Mouse (Mus musculus): Measurements from ENCODE around the gene Dgkd.
A peak's percentile ranks its signal among the peaks of the same experiment; 100 is the strongest.

The Dgkd gene

GRCm38 (mm10) chr1:87849278-87849677 is 3.8 kb upstream of the Dgkd start:
- DNase-seq: no peak

DNA sequence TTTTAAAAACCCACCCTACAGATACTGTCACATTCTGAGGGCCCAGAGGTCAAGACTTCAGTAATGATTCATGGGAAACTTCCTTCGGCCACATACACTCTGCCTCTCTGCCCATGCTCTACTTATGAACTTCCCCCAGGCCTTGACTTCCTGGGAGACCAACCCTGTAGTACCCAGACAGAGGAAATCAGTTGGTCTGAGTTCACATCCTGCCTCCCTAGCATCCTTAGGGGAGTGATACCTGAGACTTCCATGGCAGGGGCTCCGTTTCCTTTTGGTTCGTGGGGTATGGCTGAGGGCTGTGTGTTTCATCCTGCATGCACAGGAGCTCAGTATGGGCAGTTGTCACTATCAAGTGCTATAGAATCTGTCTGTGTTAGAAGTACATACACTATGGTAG is 1.7 kb upstream of the Dgkd start:
- no peak for DNase-seq

GRCm38 (mm10) chr1:87852081-87852790 is 851 bp upstream of the Dgkd start:
- DNase-seq: no peak

GRCm38 (mm10) chr1:87853601-87854361 is 694 bp downstream of the Dgkd start:
- peak; percentile 97 for DNase-seq

GRCm38 (mm10) chr1:87854411-87854810 is 1.3 kb downstream of the Dgkd start:
- DNase-seq: no peak

DNA sequence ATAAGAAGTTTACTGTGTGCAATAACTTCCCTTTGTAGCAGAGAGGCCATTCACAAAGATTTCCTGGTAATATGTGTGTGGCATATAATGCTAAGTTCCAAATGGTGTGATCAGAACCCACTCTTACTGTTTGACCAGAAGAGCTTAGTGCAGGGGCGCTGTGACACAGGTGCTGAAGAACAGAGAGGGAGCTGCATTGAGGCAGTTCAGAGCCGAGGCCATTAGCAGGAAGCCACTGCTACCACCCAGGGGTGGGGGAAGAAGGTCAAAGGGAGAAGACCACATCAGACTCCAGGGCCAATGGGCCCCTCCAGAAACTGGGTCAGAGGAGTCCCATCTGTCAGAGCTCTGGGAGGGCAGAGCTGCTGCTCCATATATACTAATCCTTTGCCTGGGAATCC is 1.8 kb downstream of the Dgkd start:
- peak; percentile 68 for DNase-seq

DNA sequence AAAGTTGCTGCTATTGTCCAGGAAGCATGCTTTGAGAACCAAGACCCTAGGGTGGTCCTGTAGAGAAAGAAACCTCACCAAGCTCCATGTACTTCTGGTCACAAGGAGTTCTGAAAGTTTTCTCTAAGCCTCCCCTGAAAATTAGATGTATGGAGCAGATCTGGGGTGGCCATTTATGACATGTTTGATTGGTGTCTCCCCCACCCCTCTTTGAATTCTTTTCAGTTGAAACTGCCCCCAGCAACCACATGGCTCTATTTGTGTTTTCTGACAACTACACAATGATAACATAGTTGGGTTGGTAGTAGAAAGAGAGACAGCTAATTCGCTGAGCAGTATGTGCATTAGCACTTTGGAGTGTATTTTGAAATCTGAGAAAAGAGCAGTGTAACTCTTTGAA is 2.4 kb downstream of the Dgkd start:
- DNase-seq: no peak

DNA sequence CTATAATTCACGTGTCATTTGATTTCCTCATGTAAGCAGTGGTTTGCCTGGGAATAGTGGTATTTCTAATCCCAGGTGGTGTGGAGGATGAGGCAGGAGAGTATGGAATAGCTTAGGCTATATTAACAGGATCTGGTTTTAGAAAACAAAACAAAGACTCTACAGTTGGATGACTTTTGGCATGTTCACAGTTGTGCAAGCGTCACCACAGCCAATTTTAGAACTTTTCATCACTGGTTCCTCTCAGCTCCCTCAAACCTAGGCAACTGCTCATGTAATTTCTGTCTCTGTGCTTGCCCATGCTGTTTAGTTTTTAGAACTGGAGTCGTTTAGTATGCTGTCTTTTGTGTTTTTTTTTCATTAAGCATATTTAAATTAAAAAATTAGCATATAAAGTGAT is 3.7 kb downstream of the Dgkd start:
- no peak for DNase-seq

- no peak for DNase-seq
Observed at GRCm38 (mm10) chr1:87858031-87858430, 4.9 kb downstream of the Dgkd start.

DNA sequence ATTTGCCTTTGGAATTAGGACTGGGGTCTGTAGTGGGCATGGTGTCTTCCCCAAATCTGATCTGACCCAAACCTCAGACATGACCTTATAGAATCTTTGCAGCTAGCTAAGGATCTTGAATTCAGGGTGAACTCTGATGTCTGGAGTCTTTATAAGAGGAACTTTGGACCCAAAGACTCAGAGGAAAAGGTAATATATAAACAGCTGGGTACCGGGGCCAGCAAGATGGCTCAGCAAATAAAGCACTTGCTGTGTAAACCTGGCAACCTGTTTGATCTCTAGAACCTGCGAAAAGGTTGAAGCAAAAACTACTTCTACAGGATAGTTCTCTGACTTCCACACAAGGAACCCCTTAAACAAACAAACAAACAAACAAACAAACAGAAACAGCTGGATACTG is 5.4 kb downstream of the Dgkd start:
- DNase-seq: no peak

DNA sequence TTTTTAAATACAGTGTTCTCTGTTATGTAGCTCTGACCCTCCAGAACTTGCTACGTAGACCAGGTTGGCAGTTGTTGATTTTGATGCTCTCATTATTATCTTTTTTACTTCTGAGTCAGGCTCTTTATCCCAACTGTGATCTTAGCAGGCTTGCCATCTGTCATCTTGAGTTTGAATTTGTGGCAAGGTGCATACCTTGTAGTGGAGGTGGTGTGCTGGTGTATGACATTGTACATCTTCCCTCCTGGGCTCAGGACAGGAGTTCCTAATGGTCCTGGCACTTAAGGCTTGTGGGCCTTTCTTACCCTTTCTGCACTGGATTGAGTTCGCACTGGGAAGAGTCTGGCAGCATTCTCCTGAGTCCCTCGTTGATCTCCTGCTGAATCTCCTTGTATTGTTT is 10.5 kb downstream of the Dgkd start:
- no peak for DNase-seq

- DNase-seq: no peak
Observed at GRCm38 (mm10) chr1:87864889-87865288, 11.8 kb downstream of the Dgkd start.

DNA sequence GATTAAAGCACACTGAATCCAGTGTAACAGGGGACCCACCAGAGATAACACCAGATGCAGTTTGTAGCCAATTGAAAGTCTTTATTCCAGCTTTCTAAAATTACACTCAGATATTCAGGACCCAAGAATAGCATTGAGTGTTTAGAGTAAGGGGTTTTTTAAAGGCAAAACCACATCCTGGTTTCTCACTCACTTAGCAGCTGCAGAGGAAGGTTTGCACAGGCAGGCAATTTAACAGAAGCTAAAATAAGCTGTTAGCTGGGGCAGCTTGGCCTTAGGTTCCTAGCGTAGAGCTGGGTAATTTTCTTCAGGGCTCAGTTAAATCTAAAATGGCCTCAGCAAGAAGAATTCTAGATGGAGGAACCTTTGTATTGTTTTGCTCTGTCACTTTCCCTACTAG is 13.6 kb downstream of the Dgkd start:
- no peak for DNase-seq

DNA sequence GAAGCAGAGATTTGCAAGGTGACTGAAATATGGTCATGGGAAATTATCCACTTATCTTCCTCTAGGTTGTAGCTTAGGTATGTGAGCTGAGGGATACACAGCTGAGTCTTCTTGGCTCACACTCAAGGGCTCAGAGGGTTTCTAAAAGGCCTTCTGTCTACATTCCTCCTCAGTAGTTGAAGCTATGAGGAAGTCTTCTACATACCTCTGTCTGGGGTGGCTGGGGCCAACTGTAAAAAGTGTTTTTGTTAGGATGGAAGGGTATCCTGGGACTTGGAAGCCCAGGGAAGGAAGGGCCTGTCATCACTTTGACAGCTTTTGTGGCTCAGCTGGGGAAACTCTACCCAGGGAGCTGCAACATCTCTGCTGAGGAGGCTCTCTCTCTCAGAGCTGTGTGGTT is 18.5 kb downstream of the Dgkd start:
- peak; percentile 49 for DNase-seq

DNA sequence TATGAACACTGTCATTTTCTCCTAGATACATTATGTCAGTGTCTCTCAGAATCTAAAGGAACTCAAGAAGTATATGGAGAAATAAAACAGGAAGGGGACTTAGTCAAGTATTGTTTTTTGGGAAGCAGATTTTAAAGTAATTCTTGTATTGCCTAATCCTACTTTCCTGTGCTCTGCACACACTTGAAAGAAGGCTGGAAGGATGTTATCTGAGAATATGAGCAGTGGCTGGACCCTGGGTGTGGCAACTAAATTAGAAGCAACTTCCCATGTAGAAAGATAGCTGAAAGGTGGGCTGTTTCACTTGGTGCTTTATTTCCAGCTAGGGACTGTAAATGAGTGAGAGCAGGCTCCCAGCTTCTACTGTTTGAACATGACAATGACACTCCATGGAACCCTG is 20.0 kb downstream of the Dgkd start:
- DNase-seq: no peak

DNA sequence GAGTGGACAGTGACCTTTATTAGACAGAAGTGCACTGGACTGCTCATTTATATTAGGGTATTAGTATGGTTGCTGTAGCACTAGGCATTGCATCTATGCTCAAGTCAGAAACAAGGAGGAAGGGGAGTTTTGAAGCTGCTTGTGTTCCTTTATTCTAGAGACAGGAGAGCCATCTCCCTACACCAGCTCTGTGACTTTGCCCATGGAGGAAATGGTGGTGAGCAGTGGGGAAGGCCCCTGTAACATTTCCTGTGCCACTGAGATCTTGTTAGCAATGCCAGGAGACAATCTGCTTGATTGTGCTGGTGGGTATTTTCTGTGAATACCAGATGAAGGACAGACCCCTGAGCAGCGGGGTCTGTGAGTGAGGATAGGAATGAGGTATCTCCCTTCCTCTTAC is 23.0 kb downstream of the Dgkd start:
- DNase-seq: no peak

DNA sequence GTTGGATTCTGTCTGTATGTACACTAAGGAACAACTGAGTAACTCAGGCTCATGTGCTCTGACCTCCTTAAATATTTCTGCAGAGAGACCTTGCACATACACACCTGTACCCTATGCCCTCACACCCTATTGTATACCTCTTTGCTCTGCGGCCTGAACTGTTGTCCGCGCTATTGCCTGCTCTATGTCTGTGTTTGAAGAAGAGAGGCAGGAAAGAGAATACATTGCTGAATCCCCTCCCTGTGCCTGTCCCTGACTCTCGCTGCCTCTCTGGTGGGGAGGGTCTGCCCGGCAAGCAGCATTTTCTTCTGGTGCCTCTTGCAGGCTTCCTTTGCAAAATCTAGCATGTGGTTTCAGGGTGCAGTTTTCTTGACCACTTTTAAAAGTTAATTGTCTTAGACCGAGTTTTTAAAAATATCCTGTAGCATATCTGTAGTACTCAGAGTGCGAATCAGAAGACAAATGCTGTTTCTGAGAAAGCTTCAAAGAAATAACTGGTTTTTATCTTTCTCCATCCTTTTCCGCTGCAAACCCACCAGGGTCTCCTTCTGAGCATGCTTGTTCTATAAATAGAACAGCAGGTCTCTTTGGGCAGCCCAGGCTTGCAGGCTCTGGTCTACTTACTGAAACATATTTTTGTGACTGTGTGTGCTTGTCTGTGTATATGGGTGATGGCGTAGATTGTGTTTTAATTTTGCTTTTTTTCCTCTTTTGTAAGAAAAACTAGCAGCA is 24.6 kb downstream of the Dgkd start:
- no peak for DNase-seq

- no peak for DNase-seq
Observed at GRCm38 (mm10) chr1:87879034-87879433, 25.9 kb downstream of the Dgkd start.

DNA sequence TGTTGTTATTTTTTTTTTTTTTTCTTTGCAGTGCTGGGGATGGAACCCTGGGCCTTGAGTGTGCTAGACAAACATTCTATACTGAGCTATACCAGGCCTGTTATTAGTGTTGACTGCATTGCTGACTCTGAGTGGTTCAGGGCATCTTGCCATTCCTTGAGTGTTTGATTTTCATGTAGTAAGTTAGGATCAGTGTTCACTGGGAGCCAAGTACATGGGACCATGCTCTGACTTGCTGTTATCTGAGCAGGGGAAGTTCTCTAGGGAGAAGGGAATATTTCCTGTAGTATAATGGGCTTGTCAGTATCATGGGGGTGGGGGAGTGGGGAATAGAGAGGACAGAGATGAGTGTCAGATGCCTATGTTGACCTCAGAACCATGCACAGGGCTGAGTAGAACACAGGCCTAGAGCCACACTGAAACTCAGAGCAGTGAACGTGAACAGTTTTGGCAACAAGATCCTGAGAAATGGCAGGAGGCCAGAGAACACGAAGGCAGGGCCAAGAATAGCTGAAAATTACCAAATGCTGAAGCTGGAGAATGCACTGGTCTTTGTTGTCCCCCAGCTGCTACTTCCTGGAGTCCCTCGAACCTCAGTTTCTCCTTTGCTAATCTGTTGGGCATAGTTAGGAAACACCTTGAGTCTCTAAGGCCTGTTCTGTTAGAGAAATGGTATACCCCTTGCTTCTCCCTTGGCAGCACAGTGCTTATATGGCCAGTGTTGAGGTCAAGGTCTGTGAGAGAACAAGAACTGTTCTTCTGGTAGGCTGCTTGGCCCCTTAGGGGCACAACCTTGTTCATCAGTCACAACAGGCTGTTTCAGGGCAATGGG is 26.6 kb downstream of the Dgkd start:
- DNase-seq: peak; percentile 86

DNA sequence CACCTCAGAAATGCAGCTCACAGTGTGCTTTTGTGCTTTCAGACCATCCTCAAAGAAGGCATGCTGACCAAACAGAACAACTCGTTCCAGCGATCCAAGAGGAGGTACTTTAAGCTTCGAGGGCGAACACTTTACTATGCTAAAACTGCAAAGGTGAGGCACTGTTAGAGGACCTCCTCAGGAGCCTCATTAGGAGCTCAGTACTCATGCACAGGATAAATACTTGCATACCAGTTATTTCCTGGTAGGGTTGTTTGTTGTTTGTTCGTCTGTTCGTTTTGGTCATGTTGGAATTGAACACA is 27.2 kb downstream of the Dgkd start:
- DNase-seq: no peak

DNA sequence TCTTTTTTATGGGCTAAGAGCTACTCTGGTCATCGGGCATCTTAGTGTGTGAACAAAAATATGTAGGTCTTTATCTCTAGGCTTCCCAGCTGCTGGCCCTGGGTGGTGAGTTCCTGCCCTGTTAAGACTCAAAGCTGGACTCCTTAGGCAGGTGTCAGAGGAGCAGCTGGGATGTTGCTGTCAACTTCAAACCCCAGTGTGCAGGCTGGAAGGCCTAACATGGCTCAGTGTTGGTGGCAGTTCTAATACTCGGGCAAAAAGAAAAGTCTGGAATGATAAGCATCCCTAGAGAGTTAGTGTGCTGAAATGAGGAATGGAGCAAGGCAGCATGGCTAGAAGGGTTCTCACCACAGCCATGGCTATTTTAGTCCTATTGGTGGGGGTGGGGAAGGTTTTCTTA is 27.8 kb downstream of the Dgkd start:
- peak; percentile 4 for DNase-seq

- no peak for DNase-seq
Observed at GRCm38 (mm10) chr1:87881726-87882125, 28.6 kb downstream of the Dgkd start.

DNA sequence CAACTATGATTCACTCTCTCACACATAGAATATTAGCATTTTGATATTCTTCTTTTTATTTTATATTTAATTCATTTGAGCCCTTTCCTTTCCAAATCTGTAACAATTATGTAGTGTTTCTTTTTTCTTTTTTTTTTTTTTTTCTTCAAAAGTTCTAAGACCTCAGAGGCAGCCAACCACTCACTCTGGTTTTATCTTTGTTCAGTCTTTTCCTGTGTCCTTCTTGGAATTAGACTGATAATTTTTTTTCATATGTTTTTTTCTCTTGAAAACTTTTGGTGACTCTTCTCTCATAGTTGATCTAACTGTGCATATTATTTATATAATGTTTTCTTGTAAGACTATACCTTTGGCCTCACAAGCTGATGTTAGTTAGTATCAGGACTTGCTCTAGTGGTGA is 29.5 kb downstream of the Dgkd start:
- no peak for DNase-seq
